In the genomic region with DNA sequence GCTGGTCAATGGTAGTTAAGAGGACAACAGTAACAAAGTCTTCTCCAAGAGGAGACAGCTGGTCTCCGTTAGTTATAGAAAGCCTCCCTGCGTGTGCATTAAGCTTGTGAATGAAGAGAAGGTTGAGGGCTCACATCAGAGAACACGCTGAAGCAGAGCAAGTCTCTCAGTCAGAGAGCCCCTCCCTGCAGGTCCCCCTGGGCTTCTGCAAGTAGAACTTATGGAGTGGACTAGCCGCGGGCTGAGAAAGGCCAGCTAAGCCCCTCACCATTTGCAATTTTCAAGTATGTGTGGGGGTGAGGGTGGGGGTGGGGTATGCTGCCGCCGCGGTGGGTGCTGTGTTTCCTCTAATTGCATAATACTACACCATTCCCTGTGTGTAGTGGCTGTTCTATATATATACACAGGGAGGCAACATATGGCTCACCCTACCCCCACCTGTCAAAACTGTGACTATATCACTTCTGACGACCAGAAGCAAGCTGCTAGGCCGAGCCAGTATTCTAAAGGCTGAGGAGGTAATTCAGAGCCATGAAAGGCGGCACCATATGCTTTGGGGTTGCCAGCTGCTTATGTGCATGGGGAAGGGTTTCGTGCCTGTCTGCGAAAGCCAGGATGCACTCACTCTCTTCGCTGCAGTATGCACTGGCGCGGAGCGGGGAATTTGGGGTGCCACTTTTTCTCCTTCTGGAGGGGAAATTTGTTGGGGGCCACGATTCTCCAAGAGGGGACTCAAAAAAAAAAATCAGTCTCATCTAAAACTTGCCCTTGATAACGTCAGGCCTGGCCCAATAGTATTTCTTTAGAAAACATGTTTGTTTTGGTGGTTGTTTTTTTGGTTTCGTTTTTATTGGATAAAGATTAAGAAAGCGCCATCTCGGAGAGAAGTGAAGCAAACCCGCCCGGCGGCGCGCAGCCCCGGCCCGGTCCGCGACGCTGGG, we compare ENCODE assay signal across 8 mouse cellular contexts. TPM values are rescaled to one million over a fixed set of nuclear protein-coding genes. Genes with fewer than 3 reads are reported as not detected.
DNase-seq lines count a peak whose midpoint lies in the region; ATAC-seq and TF ChIP-seq lines count a peak whose summit lies in the region.

No protein-coding gene starts in this region.

- no peaks in the 10 kb centered on the region for H3K9me3 ChIP-seq in lung, embryonic 15.5 days
- H3K9me3 ChIP-seq in hindbrain, embryonic 14.5 days (ENCODE audit: control insufficient read depth, low read length) = no peaks in the 10 kb centered on the region
- peaks cover 3% of the 10 kb centered on the region; the same call in 1 of the 2 replicates for H3K9me3 ChIP-seq in limb, embryonic 10.5 days (replicated peaks)

- no peak for TF ChIP-seq POLR2A in olfactory bulb, adult 2 months (IDR thresholded peaks at IDR 0.05; ENCODE audit: insufficient read depth, low read depth, low read length)

- no peaks in the 10 kb centered on the region for H3K36me3 ChIP-seq in lung, embryonic 15.5 days
- H3K36me3 ChIP-seq in hindbrain, embryonic 14.5 days (replicated peaks; ENCODE audit: control insufficient read depth, insufficient read depth) = no peaks in the 10 kb centered on the region
- no peaks in the 10 kb centered on the region for H3K36me3 ChIP-seq in limb, embryonic 10.5 days

- peak overlapping the region; percentile 57 for H3K4me3 ChIP-seq in lung, embryonic 15.5 days
- peak overlapping the region; percentile 49 for H3K4me3 ChIP-seq in hindbrain, embryonic 14.5 days (replicated peaks; ENCODE audit: low read length)
- H3K4me3 ChIP-seq in limb, embryonic 10.5 days = peak overlapping the region; percentile 64
- H3K4me3 ChIP-seq in olfactory bulb, adult 2 months (ENCODE audit: insufficient read depth, low read depth, low read length) = peak overlapping the region; percentile 45

- no peak for DNase-seq in lung, postnatal 36 days
- DNase-seq in embryo, embryonic 9.5 days (ENCODE audit: extremely low spot score) = peak; percentile 11
- DNase-seq in hindbrain, embryonic 14.5 days (ENCODE audit: low spot score) = peak; percentile 39
- no peak for DNase-seq in limb, embryonic 10.5 days (ENCODE audit: low spot score)
- no peak for DNase-seq in B cell, adult 2 months
- DNase-seq in lung, postnatal 4 days = no peak

- H3K27me3 ChIP-seq in lung, embryonic 15.5 days = peaks cover 55% of the 10 kb centered on the region
- H3K27me3 ChIP-seq in hindbrain, embryonic 14.5 days (ENCODE audit: control insufficient read depth, insufficient read depth, low read length) = peaks cover 24% of the 10 kb centered on the region
- H3K27me3 ChIP-seq in limb, embryonic 10.5 days (ENCODE audit: low read depth, poor library complexity, severe bottlenecking) = peaks cover 71% of the 10 kb centered on the region

- H3K4me2 ChIP-seq in lung, embryonic 15.5 days = peak overlapping the region; percentile 99
- peak overlapping the region; percentile 94 for H3K4me2 ChIP-seq in hindbrain, embryonic 14.5 days (replicated peaks)

- WGBS in lung, embryonic 15.5 days = 8% methylated on average over 32 of the region's 32 CpGs
- 9% methylated on average over 32 of the region's 32 CpGs for WGBS in hindbrain, embryonic 14.5 days
- 12% methylated on average over 32 of the region's 32 CpGs for WGBS in limb, embryonic 10.5 days
- 18% methylated on average over 32 of the region's 32 CpGs for WGBS in olfactory bulb, adult 2 months

- no peak for TF ChIP-seq CTCF in olfactory bulb, adult 2 months (IDR thresholded peaks at IDR 0.05; ENCODE audit: insufficient read depth, low read depth, low read length)

- H3K4me1 ChIP-seq in lung, embryonic 15.5 days = peaks cover 14% of the 10 kb centered on the region
- peaks cover 12% of the 10 kb centered on the region; the same call in 1 of the 2 replicates for H3K4me1 ChIP-seq in hindbrain, embryonic 14.5 days (replicated peaks; ENCODE audit: control insufficient read depth, insufficient read depth, low read length)
- H3K4me1 ChIP-seq in limb, embryonic 10.5 days = peaks cover 20% of the 10 kb centered on the region
- H3K4me1 ChIP-seq in olfactory bulb, adult 2 months (ENCODE audit: control insufficient read depth, insufficient read depth, low read length) = peaks cover 44% of the 10 kb centered on the region

- no peak overlapping the region for H3K27ac ChIP-seq in lung, embryonic 15.5 days
- H3K27ac ChIP-seq in hindbrain, embryonic 14.5 days = peak overlapping the region; percentile 82
- peak overlapping the region; percentile 50; the same call in 1 of the 2 replicates for H3K27ac ChIP-seq in limb, embryonic 10.5 days
- H3K27ac ChIP-seq in olfactory bulb, adult 2 months (ENCODE audit: insufficient read depth, low read depth, low read length) = peak overlapping the region; percentile 69; the same call in 1 of the 2 replicates

- H3K9ac ChIP-seq in lung, embryonic 15.5 days = peak overlapping the region; percentile 8
- peak overlapping the region; percentile 65 for H3K9ac ChIP-seq in hindbrain, embryonic 14.5 days

- no peak for ATAC-seq in lung, embryonic 15.5 days (ENCODE audit: borderline replicate concordance, extremely low read depth, low FRiP score, low TSS enrichment)
- ATAC-seq in hindbrain, embryonic 14.5 days (ENCODE audit: low FRiP score) = peak; percentile 59

RNA-seq across cellular contexts. Expression of gene Kcnk12, which starts 52.5 kb away (rescaled TPM):
- 0.07 TPM in 1 of 2 replicates, not detected in the other for polyA plus RNA-seq in lung, embryonic 15.5 days (2015; fragmentation: Nextera tagmentation; extraction: Ambion mirVana)
- 1.1 and 1.3 TPM in 2 replicates for polyA plus RNA-seq in hindbrain, embryonic 14.5 days (2014; fragmentation: Nextera tagmentation; extraction: Ambion mirVana)
- polyA plus RNA-seq in limb, embryonic 10.5 days (2016; fragmentation: Nextera tagmentation; extraction: Ambion mirVana) = not detected in 2 replicates
- not detected in 2 replicates for polyA plus RNA-seq in olfactory bulb, adult 2 months (2012; ENCODE audit: insufficient read depth, insufficient read length, low replicate concordance, missing spikeins)

Comparison
In these comparisons a context has a peak if more than half of its experiments do, and no peak if none do; other contexts are left out.
1. DNase-seq: peak in embryo, embryonic 9.5 days (single experiment) and hindbrain, embryonic 14.5 days (single experiment); none in lung, postnatal 36 days (single experiment), limb, embryonic 10.5 days (single experiment), B cell, adult 2 months (0 of 2) and lung, postnatal 4 days (0 of 2).
2. Peak in every context shown above with its lines, with median percentiles within 50 percentile points of each other: H3K4me3 ChIP-seq.